Comparison of ENCODE assay signal across 21 mouse cellular contexts in genomic region chr5:104375132-104375531, GRCm38 (mm10). TPM values are rescaled to one million over a fixed set of nuclear protein-coding genes. Genes with fewer than 3 reads are reported as not detected.
DNase-seq lines count a peak whose midpoint lies in the region; ATAC-seq and TF ChIP-seq lines count a peak whose summit lies in the region.
"Had no signal": no experiment of that assay in that cellular context is flagged by ENCODE, and none has a peak within 500 bp of the region (broad histone marks: within the 10 kb centered on the region; RNA-seq: fewer than 3 reads in every experiment).

No protein-coding gene starts in this region.

- H3K27me3 ChIP-seq in hindbrain, embryonic 16.5 days (replicated peaks; ENCODE audit: control insufficient read depth, insufficient read depth, low read length): no peaks in the 10 kb centered on the region
- H3K27me3 ChIP-seq in hindbrain, embryonic 12.5 days: no peaks in the 10 kb centered on the region
- no peaks in the 10 kb centered on the region for H3K27me3 ChIP-seq in stomach, embryonic 14.5 days (ENCODE audit: control insufficient read depth, insufficient read depth, low read length)
- H3K27me3 ChIP-seq in stomach, postnatal 0 days (ENCODE audit: control insufficient read depth, insufficient read depth, low read length): no peaks in the 10 kb centered on the region
- H3K27me3 ChIP-seq: heart, embryonic 12.5 days; liver, embryonic 15.5 days; neural tube, embryonic 12.5 days; Patski had no signal

- peaks cover 2% of the 10 kb centered on the region; the same call in 1 of the 2 replicates for H3K4me1 ChIP-seq in hindbrain, embryonic 16.5 days (ENCODE audit: control insufficient read depth, insufficient read depth, low read depth, low read length)
- H3K4me1 ChIP-seq in hindbrain, embryonic 12.5 days: peaks cover 3% of the 10 kb centered on the region; the same call in 1 of the 2 replicates
- peaks cover 9% of the 10 kb centered on the region for H3K4me1 ChIP-seq in stomach, embryonic 14.5 days (ENCODE audit: control insufficient read depth, insufficient read depth, low read length)
- H3K4me1 ChIP-seq in stomach, postnatal 0 days (replicated peaks; ENCODE audit: control insufficient read depth, insufficient read depth): no peaks in the 10 kb centered on the region
- H3K4me1 ChIP-seq: hindbrain, embryonic 10.5 days; liver, embryonic 15.5 days; neural tube, embryonic 12.5 days had no signal

- H3K36me3 ChIP-seq in hindbrain, embryonic 16.5 days (ENCODE audit: control insufficient read depth, insufficient read depth, low read length): no peaks in the 10 kb centered on the region
- no peaks in the 10 kb centered on the region for H3K36me3 ChIP-seq in hindbrain, embryonic 12.5 days
- H3K36me3 ChIP-seq in stomach, embryonic 14.5 days (ENCODE audit: control insufficient read depth, insufficient read depth, low read length): no peaks in the 10 kb centered on the region
- H3K36me3 ChIP-seq in stomach, postnatal 0 days (ENCODE audit: control insufficient read depth, insufficient read depth, low read length): no peaks in the 10 kb centered on the region
- H3K36me3 ChIP-seq: heart, embryonic 12.5 days; hindbrain, embryonic 10.5 days; liver, embryonic 15.5 days; neural tube, embryonic 12.5 days had no signal

- H3K9ac ChIP-seq in hindbrain, embryonic 16.5 days (ENCODE audit: low read depth, low read length): no peak overlapping the region
- no peak overlapping the region for H3K9ac ChIP-seq in hindbrain, embryonic 12.5 days
- H3K9ac ChIP-seq in stomach, embryonic 14.5 days (replicated peaks; ENCODE audit: low read depth, low read length): no peak overlapping the region
- no peak overlapping the region for H3K9ac ChIP-seq in stomach, postnatal 0 days (ENCODE audit: low read length)
- H3K9ac ChIP-seq: heart, embryonic 12.5 days; liver, embryonic 15.5 days; neural tube, embryonic 12.5 days had no signal

- no peak for DNase-seq in stomach, postnatal 0 days (ENCODE audit: low spot score)
- peak; percentile 61 for DNase-seq in forelimb bud, embryonic 11.5 days (ENCODE audit: low read depth, low spot score)
- DNase-seq in right cerebral cortex, postnatal 4 days: no peak
- no peak for DNase-seq in layer of hippocampus, adult 8-10 months (ENCODE audit: low spot score in 2 of 2)
- DNase-seq: cerebellum, adult 9-11 months; gastrocnemius, postnatal 10 days; layer of hippocampus, adult 9-11 months had no signal

- no peaks in the 10 kb centered on the region for H3K9me3 ChIP-seq in hindbrain, embryonic 16.5 days (ENCODE audit: control insufficient read depth, low read length)
- no peaks in the 10 kb centered on the region for H3K9me3 ChIP-seq in hindbrain, embryonic 12.5 days (replicated peaks)
- no peaks in the 10 kb centered on the region for H3K9me3 ChIP-seq in stomach, embryonic 14.5 days (ENCODE audit: control insufficient read depth, low read depth, low read length)
- no peaks in the 10 kb centered on the region for H3K9me3 ChIP-seq in stomach, postnatal 0 days (ENCODE audit: control insufficient read depth, low read length)
- H3K9me3 ChIP-seq: heart, embryonic 12.5 days; hindbrain, embryonic 10.5 days; liver, embryonic 15.5 days; neural tube, embryonic 12.5 days had no signal

- ATAC-seq in hindbrain, embryonic 16.5 days: 0 out of 2 replicates have a peak, but pooled peaks have one; percentile 40
- no peak for ATAC-seq in hindbrain, embryonic 12.5 days (ENCODE audit: low FRiP score)
- ATAC-seq in stomach, embryonic 14.5 days (ENCODE audit: insufficient number of reproducible peaks, insufficient read depth, low FRiP score, low read depth): no peak
- no peak for ATAC-seq in stomach, postnatal 0 days (ENCODE audit: low FRiP score, low TSS enrichment)
- no peak for ATAC-seq in inflammation-experienced regulatory T-cells, adult 6 months
- ATAC-seq: CD4-positive, CD25-positive, alpha-beta regulatory T cell, adult 4 months had no signal

- no peak overlapping the region for H3K4me3 ChIP-seq in hindbrain, embryonic 16.5 days (ENCODE audit: low read length)
- H3K4me3 ChIP-seq in hindbrain, embryonic 12.5 days: no peak overlapping the region
- H3K4me3 ChIP-seq in stomach, embryonic 14.5 days (ENCODE audit: low read depth, low read length): no peak overlapping the region
- H3K4me3 ChIP-seq in stomach, postnatal 0 days (ENCODE audit: low read depth, low read length): no peak overlapping the region
- H3K4me3 ChIP-seq: heart, embryonic 12.5 days; hindbrain, embryonic 10.5 days; liver, embryonic 15.5 days; neural tube, embryonic 12.5 days had no signal

- TF ChIP-seq CTCF in stomach, postnatal 0 days (IDR thresholded peaks at IDR 0.05; ENCODE audit: low read depth): no peak

- 58% methylated on average over 2 of the region's 2 CpGs for WGBS in hindbrain, embryonic 16.5 days
- WGBS in hindbrain, embryonic 12.5 days: 73% methylated on average over 2 of the region's 2 CpGs
- 57% methylated on average over 2 of the region's 2 CpGs for WGBS in stomach, embryonic 14.5 days
- WGBS in stomach, postnatal 0 days: 57% methylated on average over 2 of the region's 2 CpGs

- no peak overlapping the region for H3K4me2 ChIP-seq in hindbrain, embryonic 16.5 days (ENCODE audit: low read length)
- no peak overlapping the region for H3K4me2 ChIP-seq in hindbrain, embryonic 12.5 days (replicated peaks)
- no peak overlapping the region for H3K4me2 ChIP-seq in stomach, embryonic 14.5 days (replicated peaks; ENCODE audit: low read depth, low read length)
- no peak overlapping the region for H3K4me2 ChIP-seq in stomach, postnatal 0 days (replicated peaks; ENCODE audit: low read depth)
- H3K4me2 ChIP-seq: heart, embryonic 12.5 days; liver, embryonic 15.5 days; neural tube, embryonic 12.5 days had no signal

- no peak for TF ChIP-seq EP300 in stomach, postnatal 0 days (optimal IDR thresholded peaks at IDR 0.05)

- no peak overlapping the region for H3K27ac ChIP-seq in hindbrain, embryonic 16.5 days (ENCODE audit: low read depth, low read length)
- H3K27ac ChIP-seq in hindbrain, embryonic 12.5 days: no peak overlapping the region
- H3K27ac ChIP-seq in stomach, embryonic 14.5 days (ENCODE audit: low read length): peak overlapping the region; percentile 66; the same call in 1 of the 2 replicates
- no peak overlapping the region for H3K27ac ChIP-seq in stomach, postnatal 0 days (replicated peaks)
- H3K27ac ChIP-seq: hindbrain, embryonic 10.5 days; liver, embryonic 15.5 days; neural tube, embryonic 12.5 days had no signal

RNA-seq across cellular contexts. Expression of gene Mepe, which starts 50.0 kb away (rescaled TPM):
- polyA plus RNA-seq in hindbrain, embryonic 16.5 days (2015; fragmentation: Nextera tagmentation; extraction: Ambion mirVana): not detected in 2 replicates
- polyA plus RNA-seq in hindbrain, embryonic 12.5 days (2016; fragmentation: Nextera tagmentation; extraction: Ambion mirVana): not detected in 2 replicates
- polyA plus RNA-seq in stomach, embryonic 14.5 days (2014; fragmentation: Nextera tagmentation; extraction: Ambion mirVana): not detected in 2 replicates
- polyA plus RNA-seq in stomach, postnatal 0 days (2015; fragmentation: Nextera tagmentation; extraction: Ambion mirVana): not detected in 2 replicates
- not detected for polyA plus RNA-seq in inflammation-experienced regulatory T-cells, adult 6 months (2017; shearing (Covaris generic))
- total RNA-seq in layer of hippocampus, adult 8-10 months (2022): not detected
- total RNA-seq: adrenal gland, adult 18-20 months; left cerebral cortex, postnatal 25 days had no signal
- polyA plus RNA-seq: CD4-positive, CD25-positive, alpha-beta regulatory T cell, adult 4 months; heart, embryonic 12.5 days; hindbrain, embryonic 10.5 days; kidney, adult 2 months; liver, embryonic 15.5 days; neural tube, embryonic 12.5 days; Patski; thymus, postnatal 0 days had no signal

RNA-seq across cellular contexts. Expression of gene Spp1, which starts 59.8 kb away (rescaled TPM):
- polyA plus RNA-seq in hindbrain, embryonic 16.5 days (2015; fragmentation: Nextera tagmentation; extraction: Ambion mirVana): 14.9 and 23.4 TPM in 2 replicates
- polyA plus RNA-seq in hindbrain, embryonic 12.5 days (2016; fragmentation: Nextera tagmentation; extraction: Ambion mirVana): 34.9 and 36.0 TPM in 2 replicates
- polyA plus RNA-seq in stomach, embryonic 14.5 days (2014; fragmentation: Nextera tagmentation; extraction: Ambion mirVana): 8.2 and 78.1 TPM in 2 replicates
- polyA plus RNA-seq in stomach, postnatal 0 days (2015; fragmentation: Nextera tagmentation; extraction: Ambion mirVana): 198 and 233 TPM in 2 replicates
- 1 to 10 TPM; 1.7 to 8.4 (median 2.4) TPM for polyA plus RNA-seq in inflammation-experienced regulatory T-cells, adult 6 months (2017; shearing (Covaris generic))
- total RNA-seq in layer of hippocampus, adult 8-10 months (2022): 10 to 100 TPM in 2 of 4 experiments, 1 to 10 TPM in 2; 8.6 to 18.2 (median 10.9) TPM
